Mouse (Mus musculus) kidney, adult 9 months (tissue): ENCODE results near the gene Gm44511.
"Not testable (repeated sequence)": the region's sequence is repeated elsewhere in the genome, so short reads cannot be mapped to it uniquely, and the experiment has no call there.

ENCODE experiments used
- DNase-seq: peaks from one replicate; pipeline ENCODE4 v3.0.0; 2022

Gm44511 gene

GRCm38 (mm10) chr6:128798772-128799143 lies 27.4 kb downstream of the Gm44511 start:
- peak; percentile 84 for DNase-seq

GRCm38 (mm10) chr6:128797936-128798771 lies 28.0 kb downstream of the Gm44511 start:
- no peak for DNase-seq

GRCm38 (mm10) chr6:128797185-128797905 lies 28.8 kb downstream of the Gm44511 start:
- DNase-seq, result no peak

- DNase-seq, result no peak
Observed at GRCm38 (mm10) chr6:128796321-128796955, 29.7 kb downstream of the Gm44511 start.

- no peak for DNase-seq
Observed at GRCm38 (mm10) chr6:128793734-128794133, 32.4 kb downstream of the Gm44511 start.

GRCm38 (mm10) chr6:128790491-128790994 lies 35.6 kb downstream of the Gm44511 start:
- DNase-seq, result not testable (repeated sequence)

- DNase-seq, result no peak
Observed at GRCm38 (mm10) chr6:128789115-128789514, 37.0 kb downstream of the Gm44511 start, which contains the start of gene Klrb1c. Gene Klrb1c (minus strand): TSS chr6:128789215.

GRCm38 (mm10) chr6:128788517-128788916 lies 37.6 kb downstream of the Gm44511 start:
- no peak for DNase-seq

- not testable (repeated sequence) for DNase-seq
Observed at GRCm38 (mm10) chr6:128786396-128786795, 39.7 kb downstream of the Gm44511 start.

- no peak for DNase-seq
Observed at GRCm38 (mm10) chr6:128769481-128770253, 56.4 kb downstream of the Gm44511 start.

GRCm38 (mm10) chr6:128768047-128768446 lies 58.1 kb downstream of the Gm44511 start:
- no peak for DNase-seq

- DNase-seq, result peak; percentile 62
Observed at GRCm38 (mm10) chr6:128766486-128767254, 59.4 kb downstream of the Gm44511 start.

GRCm38 (mm10) chr6:128765211-128765610 lies 60.9 kb downstream of the Gm44511 start:
- DNase-seq, result no peak

GRCm38 (mm10) chr6:128764598-128764997 lies 61.5 kb downstream of the Gm44511 start:
- no peak for DNase-seq

- peak; percentile 100 for DNase-seq
Observed at GRCm38 (mm10) chr6:128763736-128764523, 62.2 kb downstream of the Gm44511 start.

GRCm38 (mm10) chr6:128762892-128763670 lies 63.0 kb downstream of the Gm44511 start:
- DNase-seq, result not testable (repeated sequence)

GRCm38 (mm10) chr6:128761144-128761540 lies 65.0 kb downstream of the Gm44511 start:
- no peak for DNase-seq

GRCm38 (mm10) chr6:128760416-128761143 lies 65.5 kb downstream of the Gm44511 start:
- peak; percentile 94 for DNase-seq

GRCm38 (mm10) chr6:128760016-128760415 lies 66.1 kb downstream of the Gm44511 start:
- DNase-seq, result peak; percentile 94
